Mouse (Mus musculus) C2C12 (cell line): Measurements from ENCODE around the gene Skap1. TPM values are rescaled to one million over a fixed set of nuclear protein-coding genes. Genes with fewer than 3 reads are reported as not detected.

Source experiments
- H3K27me3 ChIP-seq: one replicate; pipeline ENCODE4 v1.6.1; 2011; ENCODE audit not compliant: control insufficient read depth, insufficient read depth, insufficient read length
- H3K36me3 ChIP-seq: one replicate; pipeline ENCODE4 v1.6.1; 2011; ENCODE audit not compliant: control insufficient read depth, insufficient read depth
- H3K4me3 ChIP-seq: one replicate; pipeline ENCODE4 v1.5.1; 2011; ENCODE audit warnings: mild to moderate bottlenecking, control low read depth; ENCODE audit not compliant: poor library complexity, insufficient read depth, severe bottlenecking
- H3K79me2 ChIP-seq: one replicate; pipeline ENCODE4 v1.6.1; 2011; ENCODE audit not compliant: control insufficient read depth, insufficient read depth
- H3K79me3 ChIP-seq: one replicate; pipeline ENCODE4 v1.6.1; 2011; ENCODE audit warnings: low read depth, control low read depth
- H3ac ChIP-seq: one replicate; pipeline ENCODE3; 2011; ENCODE audit warnings: low read depth; ENCODE audit not compliant: control insufficient read depth, insufficient read length
- CEBPB ChIP-seq: IDR thresholded peaks from one replicate; pipeline ENCODE4 v1.6.1; 2011; ENCODE audit warnings: low read depth, mild to moderate bottlenecking, control low read depth, moderate library complexity
- CTCF ChIP-seq: IDR thresholded peaks from one replicate; pipeline ENCODE4 v1.5.1; 2011; ENCODE audit not compliant: control insufficient read depth, insufficient read depth, insufficient read length
- FOSL1 ChIP-seq: IDR thresholded peaks from one replicate; pipeline ENCODE4 v1.8.0; 2011; ENCODE audit warnings: mild to moderate bottlenecking, low read length; ENCODE audit not compliant: poor library complexity, insufficient read depth, severe bottlenecking
- MAX ChIP-seq: IDR thresholded peaks from one replicate; pipeline ENCODE4 v1.6.1; 2011; ENCODE audit warnings: mild to moderate bottlenecking, control low read depth
- MYOD1 ChIP-seq: IDR thresholded peaks from one replicate; pipeline ENCODE4 v1.6.1; 2011; ENCODE audit warnings: low read depth; ENCODE audit not compliant: control insufficient read depth, insufficient read length
- MYOG ChIP-seq: IDR thresholded peaks from one replicate; pipeline ENCODE4 v1.6.1; 2011; ENCODE audit not compliant: control insufficient read depth, insufficient read length; ENCODE audit errors: extremely low read depth
- USF1 ChIP-seq: IDR thresholded peaks from one replicate; pipeline ENCODE4 v1.6.1; 2011; ENCODE audit warnings: low read depth, mild to moderate bottlenecking, control low read depth, moderate library complexity
- polyA plus RNA-seq: library from polyadenylated mRNA; unstranded; fragments of >200 nt; fragmentation: generic; extraction: Trizol; gene quantifications from one replicate; pipeline ENCODE4 v1.2.1, GENCODE M21; 2012; ENCODE audit warnings: missing spikeins

Gene Skap1
- polyA plus RNA-seq, 1 experiment = 0.04 TPM

GRCm38 (mm10) chr11:96612596-96612995 lies 148.2 kb downstream of the Skap1 start:
- TF ChIP-seq CTCF = no peak
- no peak for TF ChIP-seq MYOD1
- TF ChIP-seq USF1 = no peak
- TF ChIP-seq MYOG = no peak
- no peak for TF ChIP-seq CEBPB
- TF ChIP-seq FOSL1 = no peak
- no peak for TF ChIP-seq MAX
- no peak overlapping the region for H3ac ChIP-seq
- H3K79me2 ChIP-seq = no peaks in the 10 kb centered on the region
- H3K27me3 ChIP-seq = peaks cover 50% of the 10 kb centered on the region
- H3K36me3 ChIP-seq = no peaks in the 10 kb centered on the region
- no peaks in the 10 kb centered on the region for H3K79me3 ChIP-seq
- H3K4me3 ChIP-seq = no peak overlapping the region

GRCm38 (mm10) chr11:96616792-96617191 lies 152.4 kb downstream of the Skap1 start:
- H3K36me3 ChIP-seq = no peaks in the 10 kb centered on the region
- H3K27me3 ChIP-seq = peaks cover 45% of the 10 kb centered on the region
- H3K79me3 ChIP-seq = no peaks in the 10 kb centered on the region
- no peak overlapping the region for H3K4me3 ChIP-seq
- no peaks in the 10 kb centered on the region for H3K79me2 ChIP-seq
- no peak for TF ChIP-seq FOSL1
- TF ChIP-seq MAX = no peak
- TF ChIP-seq CEBPB = no peak
- TF ChIP-seq CTCF = no peak
- TF ChIP-seq USF1 = no peak
- TF ChIP-seq MYOG = no peak
- no peak for TF ChIP-seq MYOD1
- no peak overlapping the region for H3ac ChIP-seq

- peaks cover 34% of the 10 kb centered on the region for H3K27me3 ChIP-seq
- peak; percentile 16 for TF ChIP-seq USF1
- no peak for TF ChIP-seq MYOG
- no peaks in the 10 kb centered on the region for H3K36me3 ChIP-seq
- no peak overlapping the region for H3ac ChIP-seq
- no peak overlapping the region for H3K4me3 ChIP-seq
- H3K79me3 ChIP-seq = no peaks in the 10 kb centered on the region
- H3K79me2 ChIP-seq = no peaks in the 10 kb centered on the region
Observed at GRCm38 (mm10) chr11:96618789-96619445, 154.5 kb downstream of the Skap1 start.

- no peak overlapping the region for H3ac ChIP-seq
- TF ChIP-seq MAX = no peak
- no peak for TF ChIP-seq MYOG
- no peak for TF ChIP-seq USF1
- no peak for TF ChIP-seq MYOD1
- TF ChIP-seq CEBPB = no peak
- no peaks in the 10 kb centered on the region for H3K79me3 ChIP-seq
- H3K79me2 ChIP-seq = no peaks in the 10 kb centered on the region
- H3K4me3 ChIP-seq = no peak overlapping the region
- H3K36me3 ChIP-seq = no peaks in the 10 kb centered on the region
- peaks cover 28% of the 10 kb centered on the region for H3K27me3 ChIP-seq
Observed at GRCm38 (mm10) chr11:96619576-96619975, 155.2 kb downstream of the Skap1 start.

- Histone ChIP-seq H3K36me3 (no peaks in the 10 kb centered on the region), H3K4me3 (no peak overlapping the region), H3K79me3 (no peaks in the 10 kb centered on the region), H3K79me2 (no peaks in the 10 kb centered on the region), H3K27me3 (peaks cover 25% of the 10 kb centered on the region), H3ac (no peak overlapping the region)
- no peak for TF ChIP-seq FOSL1
Observed at GRCm38 (mm10) chr11:96620006-96620405, 155.6 kb downstream of the Skap1 start.

GRCm38 (mm10) chr11:96620660-96621059 lies 156.3 kb downstream of the Skap1 start:
- no peaks in the 10 kb centered on the region for H3K79me3 ChIP-seq
- peaks cover 20% of the 10 kb centered on the region for H3K27me3 ChIP-seq
- no peak for TF ChIP-seq CTCF
- H3K79me2 ChIP-seq = no peaks in the 10 kb centered on the region
- H3ac ChIP-seq = no peak overlapping the region
- H3K4me3 ChIP-seq = no peak overlapping the region
- no peaks in the 10 kb centered on the region for H3K36me3 ChIP-seq

GRCm38 (mm10) chr11:96621167-96621566 lies 156.8 kb downstream of the Skap1 start:
- H3K4me3 ChIP-seq = no peak overlapping the region
- no peak overlapping the region for H3ac ChIP-seq
- H3K79me2 ChIP-seq = no peaks in the 10 kb centered on the region
- no peaks in the 10 kb centered on the region for H3K36me3 ChIP-seq
- H3K79me3 ChIP-seq = no peaks in the 10 kb centered on the region
- peaks cover 20% of the 10 kb centered on the region for H3K27me3 ChIP-seq
- TF ChIP-seq CEBPB (no peak), MYOG (no peak), CTCF (peak; percentile 44)
